Mouse (Mus musculus): Measurements from ENCODE around the gene Cyb5d1. TPM values are rescaled to one million over a fixed set of nuclear protein-coding genes. Genes with fewer than 3 reads are reported as not detected.

The Cyb5d1 gene
- polyA plus RNA-seq, 1 experiment from 2014 or later, result 21.2 TPM

GRCm38 (mm10) chr11:69373223-69373965 lies 22.0 kb downstream of the Cyb5d1 start:
- Histone ChIP-seq H3K27me3 (replicated peaks) (no peaks in the 10 kb centered on the region), H3K9me3 (no peaks in the 10 kb centered on the region), H3K4me3 (no peak overlapping the region), H3K36me3 (peaks cover 28% of the 10 kb centered on the region), H3K4me2 (peak overlapping the region; percentile 43), H3K27ac (replicated peaks) (no peak overlapping the region), H3K4me1 (peaks cover 38% of the 10 kb centered on the region), H3K9ac (0 out of 2 replicates have a peak overlapping the region, but pooled peaks have one; percentile 55)
- 83% methylated on average over 16 of the region's 16 CpGs for WGBS
- no peak for ATAC-seq (ENCODE audit: extremely low read depth, insufficient number of reproducible peaks, low FRiP score, low TSS enrichment)

DNA sequence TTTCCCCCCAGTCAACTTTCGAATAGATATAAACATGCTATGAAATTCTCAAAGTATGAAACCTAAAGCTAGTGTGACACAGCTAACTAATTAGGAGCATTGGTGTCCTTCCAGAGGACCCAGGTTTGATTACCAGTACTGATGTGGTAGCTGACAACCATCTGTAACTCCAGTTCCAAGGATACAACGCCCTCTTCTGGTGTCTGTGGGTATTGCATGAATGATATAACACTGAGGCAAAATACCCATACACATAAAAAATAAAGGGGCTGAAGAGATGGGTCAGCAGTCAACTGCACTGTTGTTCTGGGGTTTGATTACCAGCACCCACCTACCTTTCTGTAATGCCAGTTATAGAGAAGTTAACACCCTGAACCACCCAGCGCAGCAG lies 22.7 kb downstream of the Cyb5d1 start:
- 52% methylated on average over 3 of the region's 3 CpGs for WGBS
- H3K9me3 ChIP-seq, result no peaks in the 10 kb centered on the region
- peaks cover 42% of the 10 kb centered on the region for H3K4me1 ChIP-seq
- H3K27me3 ChIP-seq (replicated peaks), result no peaks in the 10 kb centered on the region
- H3K4me3 ChIP-seq, result no peak overlapping the region
- H3K4me2 ChIP-seq, result peak overlapping the region; percentile 53
- H3K27ac ChIP-seq (replicated peaks), result peak overlapping the region; percentile 75
- no peak for ATAC-seq (ENCODE audit: extremely low read depth, insufficient number of reproducible peaks, low FRiP score, low TSS enrichment)
- peaks cover 27% of the 10 kb centered on the region for H3K36me3 ChIP-seq
- no peak overlapping the region for H3K9ac ChIP-seq

- peak overlapping the region; percentile 56 for H3K9ac ChIP-seq
- H3K4me3 ChIP-seq, result peak overlapping the region; percentile 16; the same call in 1 of the 2 replicates
- H3K4me2 ChIP-seq, result peak overlapping the region; percentile 53
- H3K4me1 ChIP-seq, result peaks cover 48% of the 10 kb centered on the region
- peaks cover 23% of the 10 kb centered on the region for H3K36me3 ChIP-seq
- peak overlapping the region; percentile 75 for H3K27ac ChIP-seq (replicated peaks)
- 16% methylated on average over 12 of the region's 12 CpGs for WGBS
- no peaks in the 10 kb centered on the region for H3K27me3 ChIP-seq (replicated peaks)
- no peak for ATAC-seq (ENCODE audit: extremely low read depth, insufficient number of reproducible peaks, low FRiP score, low TSS enrichment)
- no peaks in the 10 kb centered on the region for H3K9me3 ChIP-seq
Measured at GRCm38 (mm10) chr11:69372056-69372779, 23.2 kb downstream of the Cyb5d1 start.

DNA sequence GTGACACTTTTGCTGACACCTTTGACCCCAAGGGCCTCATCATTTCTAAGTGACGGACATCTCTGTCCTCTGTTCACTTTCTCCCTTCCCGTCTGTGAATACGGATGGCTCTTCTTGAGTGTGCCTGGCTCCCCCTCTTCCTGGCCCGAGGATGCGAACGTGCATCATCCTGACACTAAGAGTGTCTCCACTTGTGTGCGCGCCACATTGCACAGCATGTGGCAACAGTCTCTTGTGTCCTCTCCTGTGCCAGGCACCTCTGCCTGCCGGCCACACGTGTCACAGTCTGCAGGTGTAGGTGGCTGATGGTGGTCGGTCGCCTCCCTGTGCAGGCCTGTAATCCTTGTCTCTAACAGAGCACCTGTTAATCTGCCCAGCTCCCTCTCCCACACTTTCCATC lies 23.8 kb downstream of the Cyb5d1 start:
- no peaks in the 10 kb centered on the region for H3K9me3 ChIP-seq
- peaks cover 23% of the 10 kb centered on the region for H3K36me3 ChIP-seq
- H3K9ac ChIP-seq, result peak overlapping the region; percentile 56; the same call in 1 of the 2 replicates
- peak overlapping the region; percentile 75 for H3K27ac ChIP-seq (replicated peaks)
- peak overlapping the region; percentile 53 for H3K4me2 ChIP-seq
- peaks cover 52% of the 10 kb centered on the region for H3K4me1 ChIP-seq
- ATAC-seq (ENCODE audit: extremely low read depth, insufficient number of reproducible peaks, low FRiP score, low TSS enrichment), result no peak
- WGBS, result 56% methylated on average over 12 of the region's 12 CpGs
- H3K27me3 ChIP-seq (replicated peaks), result no peaks in the 10 kb centered on the region
- no peak overlapping the region for H3K4me3 ChIP-seq

GRCm38 (mm10) chr11:69370817-69371215 lies 24.6 kb downstream of the Cyb5d1 start:
- peaks cover 57% of the 10 kb centered on the region for H3K4me1 ChIP-seq
- peak overlapping the region; percentile 75 for H3K27ac ChIP-seq (replicated peaks)
- peak overlapping the region; percentile 13 for H3K4me3 ChIP-seq
- 20% methylated on average over 9 of the region's 9 CpGs for WGBS
- no peaks in the 10 kb centered on the region for H3K9me3 ChIP-seq
- no peak for ATAC-seq (ENCODE audit: extremely low read depth, insufficient number of reproducible peaks, low FRiP score, low TSS enrichment)
- H3K36me3 ChIP-seq, result peaks cover 21% of the 10 kb centered on the region
- H3K9ac ChIP-seq, result peak overlapping the region; percentile 44; the same call in 1 of the 2 replicates
- H3K4me2 ChIP-seq, result peak overlapping the region; percentile 53
- no peaks in the 10 kb centered on the region for H3K27me3 ChIP-seq (replicated peaks)

DNA sequence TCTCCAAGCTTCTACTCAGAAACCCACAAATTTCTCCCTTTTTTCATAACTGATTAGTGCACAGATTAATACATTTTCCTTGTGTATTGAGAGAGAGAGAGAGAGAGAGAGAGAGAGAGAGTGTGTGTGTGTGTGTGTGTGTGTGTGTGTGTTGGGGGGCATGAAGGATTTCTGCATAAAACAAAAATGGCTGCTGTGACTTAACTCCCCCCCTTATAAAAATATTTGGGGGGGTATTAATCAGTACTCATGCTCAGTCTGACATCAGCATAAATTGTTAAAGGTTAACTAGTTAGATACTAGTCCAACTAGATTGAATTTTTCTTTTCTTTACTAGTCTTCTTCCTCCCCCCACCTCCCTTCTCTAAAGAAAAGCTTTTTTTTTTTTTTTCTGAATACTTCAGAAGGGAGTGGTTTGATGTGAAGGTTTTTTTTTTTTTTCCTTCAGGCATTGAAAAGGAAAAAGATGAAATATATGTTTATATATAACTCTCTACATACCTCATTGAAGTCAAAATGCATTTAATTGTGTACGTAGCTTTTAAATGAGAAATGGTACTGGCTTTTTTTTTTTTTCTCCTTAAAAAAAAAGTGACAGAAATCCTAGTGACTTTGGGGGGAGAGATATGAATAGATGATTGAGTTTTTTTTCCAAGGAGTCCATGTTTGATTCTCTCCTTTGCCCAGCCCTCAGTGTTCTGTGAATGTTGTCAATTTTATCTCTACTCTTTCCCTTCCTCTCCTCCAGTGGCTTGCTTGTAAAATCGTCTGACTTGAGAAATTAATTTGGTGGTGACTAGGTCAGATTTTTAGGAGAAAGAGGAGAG lies 25.2 kb downstream of the Cyb5d1 start:
- ATAC-seq (ENCODE audit: extremely low read depth, insufficient number of reproducible peaks, low FRiP score, low TSS enrichment), result no peak
- H3K9ac ChIP-seq, result peak overlapping the region; percentile 99
- H3K9me3 ChIP-seq, result no peaks in the 10 kb centered on the region
- 36% methylated on average over 2 of the region's 2 CpGs for WGBS
- H3K4me2 ChIP-seq, result peak overlapping the region; percentile 87
- peaks cover 18% of the 10 kb centered on the region for H3K36me3 ChIP-seq
- H3K27me3 ChIP-seq (replicated peaks), result no peaks in the 10 kb centered on the region
- H3K4me1 ChIP-seq, result peaks cover 63% of the 10 kb centered on the region
- peak overlapping the region; percentile 90 for H3K4me3 ChIP-seq
- H3K27ac ChIP-seq (replicated peaks), result peak overlapping the region; percentile 97

GRCm38 (mm10) chr11:69369215-69369989 lies 26.0 kb downstream of the Cyb5d1 start, which contains the start of gene Chd3:
Chd3 (minus strand) TSS chr11:69369406.
- Histone ChIP-seq H3K9ac (peak within 1 kb of the TSS; percentile 99), H3K4me3 (peak within 1 kb of the TSS; percentile 90), H3K27ac (replicated peaks) (peak within 1 kb of the TSS; percentile 97), H3K9me3 (no peaks in the 10 kb centered on the region), H3K4me1 (peaks cover 71% of the 10 kb centered on the region), H3K4me2 (peak within 1 kb of the TSS; percentile 87), H3K36me3 (peaks cover 18% of the 10 kb centered on the region), H3K27me3 (replicated peaks) (no peaks in the 10 kb centered on the region)
- ATAC-seq (ENCODE audit: extremely low read depth, insufficient number of reproducible peaks, low FRiP score, low TSS enrichment), result no peak
- WGBS, result 5% methylated on average over 15 of the region's 34 CpGs

GRCm38 (mm10) chr11:69368356-69369214 lies 26.8 kb downstream of the Cyb5d1 start:
- 0 out of 2 replicates have a peak, but pooled peaks have one; percentile 1 for ATAC-seq (ENCODE audit: extremely low read depth, insufficient number of reproducible peaks, low FRiP score, low TSS enrichment)
- Histone ChIP-seq H3K9ac (peak overlapping the region; percentile 99), H3K4me1 (peaks cover 76% of the 10 kb centered on the region), H3K4me2 (peak overlapping the region; percentile 87), H3K27me3 (replicated peaks) (no peaks in the 10 kb centered on the region), H3K9me3 (no peaks in the 10 kb centered on the region), H3K27ac (replicated peaks) (peak overlapping the region; percentile 97), H3K4me3 (peak overlapping the region; percentile 90), H3K36me3 (peaks cover 14% of the 10 kb centered on the region)
- under 1% methylated on average over 58 of the region's 106 CpGs for WGBS

- no peaks in the 10 kb centered on the region for H3K9me3 ChIP-seq
- H3K36me3 ChIP-seq, result peaks cover 14% of the 10 kb centered on the region
- ATAC-seq (ENCODE audit: extremely low read depth, insufficient number of reproducible peaks, low FRiP score, low TSS enrichment), result 0 out of 2 replicates have a peak, but pooled peaks have one; percentile 3
- WGBS, result 2% methylated on average over 22 of the region's 22 CpGs
- peak overlapping the region; percentile 87 for H3K4me2 ChIP-seq
- H3K27ac ChIP-seq (replicated peaks), result peak overlapping the region; percentile 97
- no peaks in the 10 kb centered on the region for H3K27me3 ChIP-seq (replicated peaks)
- H3K4me3 ChIP-seq, result peak overlapping the region; percentile 90
- peak overlapping the region; percentile 99 for H3K9ac ChIP-seq
- peaks cover 68% of the 10 kb centered on the region for H3K4me1 ChIP-seq
Measured at GRCm38 (mm10) chr11:69367616-69368355, 27.6 kb downstream of the Cyb5d1 start.

Measured in heart, embryonic 13.5 days (tissue).